30 mouse cellular contexts compared by ENCODE assay signal in the genomic region with DNA sequence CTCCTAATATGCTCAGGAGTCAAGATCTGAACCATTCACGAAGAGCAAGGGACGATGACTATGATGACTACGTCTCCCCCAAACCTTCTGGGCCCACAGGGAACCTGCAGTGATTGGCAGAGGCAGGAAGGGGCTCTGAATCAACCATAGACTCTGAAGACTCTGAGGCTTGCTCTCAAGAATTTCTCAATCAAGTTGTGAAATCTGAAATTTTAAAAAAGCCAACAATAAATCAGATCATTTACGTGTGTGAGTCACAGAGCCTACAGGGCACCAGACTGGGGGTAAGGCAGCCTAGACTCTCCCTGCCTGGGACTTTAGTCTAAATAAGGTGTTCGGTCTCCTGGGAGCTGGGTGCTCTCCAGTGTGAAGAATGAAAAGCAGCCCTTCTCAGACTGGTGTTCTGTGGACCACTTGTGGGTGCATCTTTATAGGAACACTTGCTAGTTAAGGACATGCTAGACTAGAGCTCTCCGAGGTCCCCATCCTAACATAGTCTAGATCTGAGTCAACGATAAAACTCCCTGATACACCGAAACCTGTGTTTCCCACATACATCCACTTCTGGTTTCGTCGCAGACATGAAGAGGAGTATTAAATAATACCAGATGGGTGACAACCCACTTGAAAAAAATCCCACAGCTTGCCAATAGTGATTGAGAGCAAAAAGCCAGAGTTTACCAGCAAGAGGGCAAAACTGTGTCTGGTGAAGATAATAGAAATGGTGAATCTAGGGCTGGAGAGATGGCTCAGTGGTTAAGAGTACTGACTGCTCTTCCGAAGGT. TPM values are rescaled to one million over a fixed set of nuclear protein-coding genes. Genes with fewer than 3 reads are reported as not detected.
DNase-seq lines count a peak whose midpoint lies in the region; ATAC-seq lines count a peak whose summit lies in the region.
"Had no signal": no experiment of that assay in that cellular context is flagged by ENCODE, and none has a peak within 500 bp of the region (broad histone marks: within the 10 kb centered on the region; RNA-seq: fewer than 3 reads in every experiment).

No protein-coding gene starts in this region.

- no peaks in the 10 kb centered on the region for H3K27me3 ChIP-seq in limb, embryonic 15.5 days
- no peaks in the 10 kb centered on the region for H3K27me3 ChIP-seq in limb, embryonic 10.5 days (ENCODE audit: low read depth, poor library complexity, severe bottlenecking)
- H3K27me3 ChIP-seq: forebrain, embryonic 13.5 days; hindbrain, embryonic 13.5 days; midbrain, embryonic 12.5 days; neural tube, embryonic 13.5 days; Patski had no signal

- 0 out of 2 replicates have a peak overlapping the region, but pooled peaks have one; percentile 11 for H3K27ac ChIP-seq in limb, embryonic 15.5 days
- H3K27ac ChIP-seq in limb, embryonic 10.5 days: no peak overlapping the region
- H3K27ac ChIP-seq: forebrain, embryonic 13.5 days; hindbrain, embryonic 13.5 days; liver, embryonic 14.5 days; midbrain, embryonic 12.5 days; neural tube, embryonic 13.5 days; stomach, postnatal 0 days had no signal

- H3K4me2 ChIP-seq in limb, embryonic 15.5 days: no peak overlapping the region
- H3K4me2 ChIP-seq: forebrain, embryonic 13.5 days; heart, embryonic 11.5 days; hindbrain, embryonic 13.5 days; midbrain, embryonic 12.5 days; neural tube, embryonic 13.5 days had no signal

- ATAC-seq in limb, embryonic 15.5 days (ENCODE audit: insufficient number of reproducible peaks, low FRiP score, low TSS enrichment, low read depth): no peak
- ATAC-seq: forebrain, embryonic 13.5 days; Patski had no signal

- no peaks in the 10 kb centered on the region for H3K9me3 ChIP-seq in limb, embryonic 15.5 days
- no peaks in the 10 kb centered on the region for H3K9me3 ChIP-seq in limb, embryonic 10.5 days (replicated peaks)
- H3K9me3 ChIP-seq: forebrain, embryonic 13.5 days; hindbrain, embryonic 13.5 days; midbrain, embryonic 12.5 days; neural tube, embryonic 13.5 days had no signal

- no peaks in the 10 kb centered on the region for H3K36me3 ChIP-seq in limb, embryonic 15.5 days
- peaks cover 15% of the 10 kb centered on the region; the same call in 1 of the 2 replicates for H3K36me3 ChIP-seq in limb, embryonic 10.5 days

- H3K4me3 ChIP-seq in limb, embryonic 15.5 days: no peak overlapping the region
- H3K4me3 ChIP-seq in limb, embryonic 10.5 days: no peak overlapping the region
- H3K4me3 ChIP-seq: forebrain, embryonic 13.5 days; hindbrain, embryonic 13.5 days; midbrain, embryonic 12.5 days; neural tube, embryonic 13.5 days had no signal

- WGBS in limb, embryonic 15.5 days: 75% methylated on average over 11 of the region's 11 CpGs
- WGBS in limb, embryonic 10.5 days: 95% methylated on average over 11 of the region's 11 CpGs

- peaks cover 17% of the 10 kb centered on the region for H3K4me1 ChIP-seq in limb, embryonic 15.5 days
- no peaks in the 10 kb centered on the region for H3K4me1 ChIP-seq in limb, embryonic 10.5 days
- H3K4me1 ChIP-seq: forebrain, embryonic 13.5 days; midbrain, embryonic 12.5 days; neural tube, embryonic 13.5 days had no signal

- H3K9ac ChIP-seq in limb, embryonic 15.5 days: no peak overlapping the region
- H3K9ac ChIP-seq: forebrain, embryonic 13.5 days; hindbrain, embryonic 13.5 days; liver, embryonic 14.5 days; midbrain, embryonic 12.5 days; neural tube, embryonic 13.5 days had no signal

- peak; percentile 15 for DNase-seq in adrenal gland, postnatal 25 days
- DNase-seq in adrenal gland, postnatal 10 days: no peak
- no peak for DNase-seq in limb, embryonic 10.5 days (ENCODE audit: low spot score)
- DNase-seq in adipocyte (ENCODE audit: low spot score): peak; percentile 64
- no peak for DNase-seq in urinary bladder, adult 18-20 months (ENCODE audit: low spot score in 2 of 2)
- no peak for DNase-seq in gastrocnemius, adult 18-20 months (ENCODE audit: low spot score)
- DNase-seq: B cell, adult 2 months; cerebellum, adult 2 months; cerebellum, postnatal 14 days; gastrocnemius, postnatal 14 days; heart, adult 11 months; heart, postnatal 36 days; kidney, adult 11 months; kidney, postnatal 14 days; layer of hippocampus, postnatal 36 days; left cerebral cortex, postnatal 4 days; liver; lung, adult 2 months; right cerebral cortex, postnatal 4 days; thymus, adult 18-20 months; thymus, postnatal 25 days had no signal

RNA-seq across cellular contexts. Expression of a gene that starts 56.7 kb away (rescaled TPM):
- total RNA-seq in adrenal gland, postnatal 25 days (2021): 83.0 and 104 TPM in 2 replicates
- 10 to 100 TPM; 89.5 to 94.1 TPM for total RNA-seq in adrenal gland, postnatal 10 days (2021)
- polyA plus RNA-seq in limb, embryonic 15.5 days (2015; fragmentation: Nextera tagmentation; extraction: Ambion mirVana): 47.8 and 49.7 TPM in 2 replicates
- 49.4 and 56.1 TPM in 2 replicates for polyA plus RNA-seq in limb, embryonic 10.5 days (2016; fragmentation: Nextera tagmentation; extraction: Ambion mirVana)
- 10 to 100 TPM; 17.0 TPM for total RNA-seq in gastrocnemius, adult 18-20 months (2021)

Comparison
In these comparisons a context has a peak if more than half of its experiments do, and no peak if none do; other contexts are left out.
1. DNase-seq: peak in adrenal gland, postnatal 25 days (single experiment) and adipocyte (single experiment); none in adrenal gland, postnatal 10 days (single experiment), limb, embryonic 10.5 days (single experiment), urinary bladder, adult 18-20 months (0 of 2) and gastrocnemius, adult 18-20 months (single experiment).